Mouse (Mus musculus) E14TG2a.4 (cell line): ENCODE results near the gene Ipo7.
A peak's percentile ranks its signal among the peaks of the same experiment; 100 is the strongest.
"Not testable (repeated sequence)": the region's sequence is repeated elsewhere in the genome, so short reads cannot be mapped to it uniquely, and the experiment has no call there.

Experiments
- H3K27me3 ChIP-seq: 2 replicates; pipeline ENCODE4 v1.6.1; 2014; ENCODE audit warnings: low read length, control low read depth; ENCODE audit not compliant: insufficient read depth
- H3K36me3 ChIP-seq: 2 replicates; pipeline ENCODE4 v1.6.1; 2014; ENCODE audit warnings: low read length, control low read depth; ENCODE audit not compliant: insufficient read depth
- H3K4me1 ChIP-seq: replicated peaks from 2 replicates; pipeline ENCODE4 v1.6.1; 2014; ENCODE audit warnings: low read depth, low read length, control low read depth
- H3K4me3 ChIP-seq: replicated peaks from 2 replicates; pipeline ENCODE4 v1.5.1; 2014; ENCODE audit warnings: mild to moderate bottlenecking, low read length
- H3K9me3 ChIP-seq: 2 replicates; pipeline ENCODE4 v1.6.1; 2014; ENCODE audit warnings: low read length, control low read depth
- CTCF ChIP-seq: conservative IDR thresholded peaks from 2 replicates; pipeline ENCODE4 v1.5.1; 2014; ENCODE audit warnings: low read length
- NANOG ChIP-seq: IDR thresholded peaks from 2 replicates; pipeline ENCODE4 v1.6.1; 2014; ENCODE audit warnings: borderline replicate concordance, low read length, mixed read lengths
- POU5F1 ChIP-seq: IDR thresholded peaks from 2 replicates; pipeline ENCODE4 v1.6.1; 2014; ENCODE audit warnings: low read length, borderline replicate concordance

Gene Ipo7

GRCm38 (mm10) chr7:110018117-110018630, at the start of gene Ipo7:
Ipo7 (plus strand) TSS chr7:110018274.
- no peak for TF ChIP-seq CTCF
- TF ChIP-seq POU5F1 = no peak
- TF ChIP-seq NANOG = no peak
- Histone ChIP-seq H3K36me3 (peaks cover 29% of the 10 kb centered on the region), H3K9me3 (no peaks in the 10 kb centered on the region), H3K4me3 (peak within 1 kb of the TSS; percentile 99), H3K27me3 (no peaks in the 10 kb centered on the region), H3K4me1 (peaks cover 44% of the 10 kb centered on the region)

- no peak for TF ChIP-seq NANOG
- TF ChIP-seq POU5F1 = no peak
- peaks cover 12% of the 10 kb centered on the region for H3K36me3 ChIP-seq
- H3K9me3 ChIP-seq = no peaks in the 10 kb centered on the region
- H3K4me3 ChIP-seq = no peak overlapping the region
- peaks cover 2% of the 10 kb centered on the region; the same call in 1 of the 2 replicates for H3K4me1 ChIP-seq
- H3K27me3 ChIP-seq = no peaks in the 10 kb centered on the region
Measured at GRCm38 (mm10) chr7:109968924-109969450, 49.1 kb upstream of the Ipo7 start.

- TF ChIP-seq POU5F1 = no peak
- TF ChIP-seq NANOG = no peak
- peaks cover 2% of the 10 kb centered on the region; the same call in 1 of the 2 replicates for H3K4me1 ChIP-seq
- no peaks in the 10 kb centered on the region for H3K9me3 ChIP-seq
- peaks cover 13% of the 10 kb centered on the region for H3K36me3 ChIP-seq
- no peak overlapping the region for H3K4me3 ChIP-seq
- no peaks in the 10 kb centered on the region for H3K27me3 ChIP-seq
Measured at GRCm38 (mm10) chr7:109969542-109969941, 48.5 kb upstream of the Ipo7 start.

GRCm38 (mm10) chr7:109975966-109976715, 41.9 kb upstream of the Ipo7 start:
- TF ChIP-seq NANOG = no peak
- no peak for TF ChIP-seq CTCF
- no peak for TF ChIP-seq POU5F1
- Histone ChIP-seq H3K4me1 (no peaks in the 10 kb centered on the region), H3K27me3 (no peaks in the 10 kb centered on the region), H3K36me3 (peaks cover 72% of the 10 kb centered on the region), H3K9me3 (no peaks in the 10 kb centered on the region), H3K4me3 (no peak overlapping the region)

- not testable (repeated sequence) for H3K9me3 ChIP-seq, H3K4me3 ChIP-seq, H3K27me3 ChIP-seq, H3K4me1 ChIP-seq
- peaks cover 81% of the 10 kb centered on the region for H3K36me3 ChIP-seq
- TF ChIP-seq CTCF = peak; percentile 22; the same call in 1 of the 2 replicates
Measured at GRCm38 (mm10) chr7:109977131-109977530, 40.9 kb upstream of the Ipo7 start.

- H3K9me3 ChIP-seq, H3K27me3 ChIP-seq: not testable (repeated sequence)
- Histone ChIP-seq H3K36me3 (peaks cover 48% of the 10 kb centered on the region), H3K4me1 (peaks cover 28% of the 10 kb centered on the region), H3K4me3 (peak overlapping the region; percentile 87)
Measured at GRCm38 (mm10) chr7:109984608-109985007, 33.5 kb upstream of the Ipo7 start.

- H3K36me3 ChIP-seq = peaks cover 37% of the 10 kb centered on the region
- H3K4me1 ChIP-seq = peaks cover 28% of the 10 kb centered on the region
- no peak for TF ChIP-seq POU5F1
- no peak for TF ChIP-seq CTCF
- TF ChIP-seq NANOG = no peak
- no peaks in the 10 kb centered on the region for H3K9me3 ChIP-seq
- peak overlapping the region; percentile 87 for H3K4me3 ChIP-seq
- no peaks in the 10 kb centered on the region for H3K27me3 ChIP-seq
Measured at GRCm38 (mm10) chr7:109985661-109986132, 32.4 kb upstream of the Ipo7 start.

GRCm38 (mm10) chr7:109986133-109986669, 31.9 kb upstream of the Ipo7 start:
- Histone ChIP-seq H3K9me3 (no peaks in the 10 kb centered on the region), H3K4me1 (peaks cover 28% of the 10 kb centered on the region), H3K27me3 (no peaks in the 10 kb centered on the region), H3K4me3 (peak overlapping the region; percentile 87), H3K36me3 (peaks cover 35% of the 10 kb centered on the region)
- TF ChIP-seq POU5F1 = no peak
- no peak for TF ChIP-seq CTCF
- no peak for TF ChIP-seq NANOG

- TF ChIP-seq CTCF = 0 out of 2 replicates have a peak, but pooled peaks have one; percentile 9
- Histone ChIP-seq H3K36me3 (peaks cover 29% of the 10 kb centered on the region), H3K4me3 (peak within 1 kb of the TSS; percentile 87), H3K4me1 (peaks cover 31% of the 10 kb centered on the region)
- not testable (repeated sequence) for H3K9me3 ChIP-seq, H3K27me3 ChIP-seq
Measured at GRCm38 (mm10) chr7:109986775-109987174, 31.3 kb upstream of the Ipo7 start, which contains the start of gene Tmem41b. Tmem41b (minus strand) TSS chr7:109986929.
